Comparison of ENCODE assay signal across 30 mouse cellular contexts in the genomic region with DNA sequence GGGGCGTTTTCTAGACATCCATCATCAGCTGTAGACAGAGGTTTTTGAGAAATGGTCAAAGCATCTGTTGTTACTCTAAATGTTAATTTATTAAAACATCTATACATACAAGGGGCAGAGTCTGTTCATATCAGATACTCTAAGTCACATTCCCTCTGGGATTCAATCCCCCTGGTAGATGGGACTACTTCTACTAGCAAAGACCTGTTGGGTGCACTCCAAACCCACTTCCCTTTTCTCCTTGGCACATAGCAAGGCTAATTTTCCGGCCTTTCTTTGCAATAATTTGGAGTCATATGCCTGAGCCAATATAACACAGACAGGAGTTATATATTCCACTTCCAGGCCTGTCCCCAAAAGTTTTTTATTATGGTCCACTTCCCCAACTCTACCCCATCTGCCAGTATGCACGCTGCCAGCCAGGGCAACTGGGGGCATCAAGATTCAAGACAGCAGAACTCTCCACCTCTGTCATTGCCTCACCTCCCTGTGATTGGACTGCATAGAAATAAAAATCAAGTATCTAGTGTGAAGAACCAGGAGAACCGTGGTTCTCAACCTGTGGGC. TPM values are rescaled to one million over a fixed set of nuclear protein-coding genes. Genes with fewer than 3 reads are reported as not detected.
"Had no signal": no experiment of that assay in that cellular context is flagged by ENCODE, and none has a peak within 500 bp of the region (broad histone marks: within the 10 kb centered on the region; RNA-seq: fewer than 3 reads in every experiment).

No protein-coding gene starts in this region.

- H3K4me2 ChIP-seq: embryonic facial prominence, embryonic 12.5 days; embryonic facial prominence, embryonic 13.5 days; embryonic facial prominence, embryonic 15.5 days; forebrain, embryonic 12.5 days; forebrain, embryonic 13.5 days; forebrain, embryonic 15.5 days had no signal

- H3K27me3 ChIP-seq: embryonic facial prominence, embryonic 12.5 days; embryonic facial prominence, embryonic 15.5 days; forebrain, embryonic 12.5 days; forebrain, embryonic 13.5 days; forebrain, embryonic 15.5 days had no signal

- H3K27ac ChIP-seq: embryonic facial prominence, embryonic 10.5 days; embryonic facial prominence, embryonic 12.5 days; embryonic facial prominence, embryonic 13.5 days; embryonic facial prominence, embryonic 15.5 days; forebrain, embryonic 10.5 days; forebrain, embryonic 12.5 days; forebrain, embryonic 13.5 days; forebrain, embryonic 15.5 days; gastrocnemius, adult 2 months; heart, adult 2 months had no signal

- DNase-seq: cerebellum, adult 9-10 months; cerebellum, adult 9-11 months; cerebellum, postnatal 10 days; cerebellum, postnatal 14 days; cerebellum, postnatal 25 days; cerebellum, postnatal 36 days; embryo, embryonic 11 days; forebrain, postnatal 0 days; gastrocnemius, adult 2 months; gastrocnemius, postnatal 10 days; gastrocnemius, postnatal 14 days; gastrocnemius, postnatal 25 days; gastrocnemius, postnatal 36 days; heart, adult 18-20 months; heart, adult 2 months had no signal

- H3K4me1 ChIP-seq: embryonic facial prominence, embryonic 10.5 days; embryonic facial prominence, embryonic 12.5 days; embryonic facial prominence, embryonic 13.5 days; embryonic facial prominence, embryonic 15.5 days; forebrain, embryonic 10.5 days; forebrain, embryonic 12.5 days; forebrain, embryonic 13.5 days; forebrain, embryonic 15.5 days had no signal

- H3K9me3 ChIP-seq: embryonic facial prominence, embryonic 10.5 days; embryonic facial prominence, embryonic 12.5 days; embryonic facial prominence, embryonic 13.5 days; embryonic facial prominence, embryonic 15.5 days; forebrain, embryonic 10.5 days; forebrain, embryonic 12.5 days; forebrain, embryonic 13.5 days; forebrain, embryonic 15.5 days had no signal

- H3K4me3 ChIP-seq: embryonic facial prominence, embryonic 10.5 days; embryonic facial prominence, embryonic 12.5 days; embryonic facial prominence, embryonic 13.5 days; embryonic facial prominence, embryonic 15.5 days; erythroblast, embryonic 14.5 days; forebrain, embryonic 10.5 days; forebrain, embryonic 12.5 days; forebrain, embryonic 13.5 days; forebrain, embryonic 15.5 days; gastrocnemius, adult 2 months; heart, adult 2 months had no signal

- ATAC-seq: forebrain, embryonic 13.5 days; forebrain, embryonic 14.5 days; forebrain, embryonic 15.5 days; forebrain, embryonic 16.5 days; forebrain, postnatal 0 days had no signal

- H3K9ac ChIP-seq: embryonic facial prominence, embryonic 12.5 days; embryonic facial prominence, embryonic 13.5 days; embryonic facial prominence, embryonic 15.5 days; forebrain, embryonic 12.5 days; forebrain, embryonic 13.5 days; forebrain, embryonic 15.5 days; forebrain, postnatal 0 days had no signal

- H3K36me3 ChIP-seq: embryonic facial prominence, embryonic 10.5 days; embryonic facial prominence, embryonic 12.5 days; embryonic facial prominence, embryonic 13.5 days; embryonic facial prominence, embryonic 15.5 days; forebrain, embryonic 10.5 days had no signal

RNA-seq across cellular contexts. Expression of a gene that starts 30.5 kb away (rescaled TPM):
- total RNA-seq: common myeloid progenitor, adult 5-6 weeks; gastrocnemius, adult 2 months; gastrocnemius, postnatal 25 days; gastrocnemius, postnatal 36 days; granulocyte monocyte progenitor cell, adult 5-6 weeks; heart, adult 2 months; heart, adult 8-10 months had no signal
- polyA plus RNA-seq: erythroblast, embryonic 14.5 days had no signal

RNA-seq across cellular contexts. Expression of a gene that starts 40.0 kb away (rescaled TPM):
- total RNA-seq: gastrocnemius, adult 18-20 months; gastrocnemius, adult 2 months; gastrocnemius, postnatal 36 days; granulocyte monocyte progenitor cell, adult 5-6 weeks had no signal
- polyA plus RNA-seq: heart, adult 2 months had no signal
